Mouse (Mus musculus) embryonic fibroblast, embryonic 13.5 days (primary cell): ENCODE data around the gene Sema5a. TPM values are rescaled to one million over a fixed set of nuclear protein-coding genes. Genes with fewer than 3 reads are reported as not detected.

Experiments used
- H3K27ac ChIP-seq: 2 replicates; pipeline ENCODE4 v1.5.1; 2012; ENCODE audit warnings: low read length, control low read depth, inconsistent platforms; ENCODE audit not compliant: insufficient read depth
- H3K4me1 ChIP-seq: 2 replicates; pipeline ENCODE4 v1.6.1; 2011; ENCODE audit warnings: low read length; ENCODE audit not compliant: control insufficient read depth, insufficient read depth
- H3K4me3 ChIP-seq: 2 replicates; pipeline ENCODE4 v1.5.1; 2011; ENCODE audit warnings: mild to moderate bottlenecking, control low read depth, low read length; ENCODE audit not compliant: insufficient read depth
- CTCF ChIP-seq: IDR thresholded peaks from 2 replicates; pipeline ENCODE4 v1.5.1; 2011; ENCODE audit warnings: mild to moderate bottlenecking, control low read depth, low read length, moderate library complexity, borderline replicate concordance; ENCODE audit not compliant: insufficient read depth
- POLR2A ChIP-seq: IDR thresholded peaks from 2 replicates; pipeline ENCODE4 v1.6.1; 2011; ENCODE audit warnings: low read depth, mild to moderate bottlenecking, control low read depth, low read length, moderate library complexity
- polyA plus RNA-seq: library from polyadenylated mRNA; stranded (reverse); fragments of >200 nt; gene quantifications from 2 replicates; pipeline ENCODE4 v1.2.4, GENCODE M21; 2011; ENCODE audit warnings: low read depth; ENCODE audit not compliant: missing spikeins, insufficient read length

Sema5a gene
- polyA plus RNA-seq, 1 experiment = 32.5 TPM

DNA sequence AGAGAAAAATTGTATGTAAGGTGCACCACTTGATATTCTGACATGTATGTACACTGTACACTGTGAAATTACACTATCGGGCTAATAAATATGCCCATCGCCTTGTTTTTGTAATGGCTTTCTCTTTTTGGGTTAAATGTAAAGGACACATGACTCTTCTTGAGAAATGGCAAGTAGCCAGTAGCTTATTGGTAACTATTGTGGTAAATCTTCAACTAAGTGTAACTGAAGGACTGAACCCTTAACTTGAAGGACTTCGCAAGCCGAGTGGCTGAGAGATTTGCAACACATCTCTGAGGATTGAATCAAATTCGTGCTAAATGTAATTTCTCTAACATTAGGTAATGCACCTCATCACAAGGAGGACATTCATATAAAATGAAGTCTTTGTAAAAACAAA lies 349.1 kb downstream of the Sema5a start:
- Histone ChIP-seq H3K4me3 (no peak overlapping the region), H3K4me1 (no peaks in the 10 kb centered on the region)
- TF ChIP-seq CTCF (no peak), POLR2A (no peak)

GRCm38 (mm10) chr15:32596574-32596973 lies 352.0 kb downstream of the Sema5a start:
- H3K4me3 ChIP-seq = no peak overlapping the region
- no peaks in the 10 kb centered on the region for H3K4me1 ChIP-seq
- no peak overlapping the region for H3K27ac ChIP-seq
- TF ChIP-seq POLR2A = no peak
- no peak for TF ChIP-seq CTCF

More for the DNA sequence above, 349.1 kb downstream of the Sema5a start:
- H3K27ac ChIP-seq = no peak overlapping the region

DNA sequence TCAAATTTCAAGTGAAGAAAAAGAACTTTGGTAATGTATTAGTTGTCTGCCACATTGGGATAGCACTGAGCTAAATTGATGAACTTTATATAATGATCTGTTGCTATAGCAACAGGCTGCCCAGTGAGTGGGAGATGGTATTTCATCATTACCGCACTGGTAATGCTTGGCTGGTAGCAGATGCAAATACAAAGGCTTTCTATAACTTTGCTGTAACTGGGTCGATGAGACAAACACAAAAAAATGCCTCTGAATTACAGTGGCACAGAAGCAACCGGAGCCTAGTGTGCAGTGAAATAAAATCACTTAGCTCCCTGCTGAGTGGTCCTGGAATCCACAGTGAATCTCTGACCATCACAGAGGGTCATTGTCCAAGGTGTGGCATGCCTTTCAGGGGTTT lies 352.6 kb downstream of the Sema5a start:
- no peak for TF ChIP-seq CTCF
- H3K4me3 ChIP-seq = no peak overlapping the region
- no peaks in the 10 kb centered on the region for H3K4me1 ChIP-seq
- H3K27ac ChIP-seq = no peak overlapping the region

DNA sequence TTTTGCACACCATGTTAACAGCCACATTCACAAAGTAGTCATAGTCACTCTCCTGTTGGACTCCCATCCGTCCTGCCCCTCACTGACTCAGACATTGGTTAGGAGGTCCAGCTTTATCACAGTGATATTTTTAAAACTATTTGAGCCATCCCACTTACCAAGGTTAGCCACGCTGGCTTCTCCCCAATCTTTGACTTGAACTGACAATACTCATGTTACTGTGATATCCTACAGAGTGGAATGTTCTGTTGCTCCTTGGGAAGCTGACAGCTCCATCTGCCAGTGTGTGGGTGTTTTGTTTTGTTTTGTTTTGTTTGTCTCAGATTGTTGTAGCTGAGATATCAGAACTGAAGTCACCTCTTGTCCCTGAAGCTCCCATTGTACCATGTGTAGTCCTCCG lies 362.6 kb downstream of the Sema5a start:
- Histone ChIP-seq H3K4me3 (no peak overlapping the region), H3K27ac (no peak overlapping the region), H3K4me1 (no peaks in the 10 kb centered on the region; the same call in 1 of the 2 replicates)
- TF ChIP-seq CTCF (no peak), POLR2A (no peak)

DNA sequence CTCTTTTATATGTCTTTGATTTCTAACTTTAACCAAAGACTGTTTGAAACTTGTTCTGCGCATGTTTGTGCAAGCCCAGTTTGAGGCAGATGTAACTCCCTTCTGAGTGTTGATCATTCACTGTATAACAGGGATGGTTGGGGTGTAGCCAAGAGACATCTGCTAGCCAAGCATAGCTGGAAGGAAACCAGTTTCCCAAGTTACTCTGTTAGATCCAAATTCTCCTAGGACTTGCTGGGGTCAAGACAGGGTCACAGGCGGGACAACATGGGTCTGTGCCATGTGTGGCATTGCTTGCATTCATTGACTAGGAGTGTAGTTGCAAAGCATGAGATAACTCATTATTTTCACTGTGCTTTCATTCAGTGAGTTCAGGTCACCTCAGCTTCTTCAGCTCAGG lies 366.2 kb downstream of the Sema5a start:
- Histone ChIP-seq H3K4me1 (no peaks in the 10 kb centered on the region; the same call in 1 of the 2 replicates), H3K4me3 (no peak overlapping the region), H3K27ac (no peak overlapping the region)
- TF ChIP-seq CTCF (no peak), POLR2A (no peak)

- Histone ChIP-seq H3K4me3 (no peak overlapping the region), H3K4me1 (no peaks in the 10 kb centered on the region; the same call in 1 of the 2 replicates), H3K27ac (no peak overlapping the region)
- TF ChIP-seq POLR2A (no peak), CTCF (no peak)
Observed at GRCm38 (mm10) chr15:32611201-32611600, 366.6 kb downstream of the Sema5a start.

DNA sequence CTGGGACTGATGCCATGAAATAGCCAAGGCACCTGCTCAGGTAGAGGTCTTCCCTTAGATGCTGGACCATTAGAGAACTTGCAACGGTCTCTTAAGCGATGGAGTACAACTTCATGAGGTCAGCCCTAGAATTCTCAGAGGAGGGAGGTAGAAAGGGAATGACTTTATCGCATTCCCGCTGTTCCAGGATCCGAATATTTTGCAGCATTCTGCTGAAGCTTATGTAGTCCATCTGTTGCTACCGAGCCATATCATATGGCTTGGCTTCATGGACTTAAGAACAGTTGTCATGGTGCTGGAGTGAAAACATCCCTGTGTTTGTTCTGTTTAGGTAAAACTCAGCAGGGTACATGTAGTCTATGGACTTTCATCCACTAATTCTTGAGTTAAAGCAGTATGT lies 369.1 kb downstream of the Sema5a start:
- Histone ChIP-seq H3K4me3 (no peak overlapping the region), H3K27ac (no peak overlapping the region), H3K4me1 (no peaks in the 10 kb centered on the region; the same call in 1 of the 2 replicates)
- TF ChIP-seq POLR2A (no peak), CTCF (no peak)

GRCm38 (mm10) chr15:32615773-32616172 lies 371.2 kb downstream of the Sema5a start:
- no peaks in the 10 kb centered on the region; the same call in 1 of the 2 replicates for H3K4me1 ChIP-seq
- H3K4me3 ChIP-seq = no peak overlapping the region
- TF ChIP-seq POLR2A = no peak
- TF ChIP-seq CTCF = no peak
- H3K27ac ChIP-seq = no peak overlapping the region

DNA sequence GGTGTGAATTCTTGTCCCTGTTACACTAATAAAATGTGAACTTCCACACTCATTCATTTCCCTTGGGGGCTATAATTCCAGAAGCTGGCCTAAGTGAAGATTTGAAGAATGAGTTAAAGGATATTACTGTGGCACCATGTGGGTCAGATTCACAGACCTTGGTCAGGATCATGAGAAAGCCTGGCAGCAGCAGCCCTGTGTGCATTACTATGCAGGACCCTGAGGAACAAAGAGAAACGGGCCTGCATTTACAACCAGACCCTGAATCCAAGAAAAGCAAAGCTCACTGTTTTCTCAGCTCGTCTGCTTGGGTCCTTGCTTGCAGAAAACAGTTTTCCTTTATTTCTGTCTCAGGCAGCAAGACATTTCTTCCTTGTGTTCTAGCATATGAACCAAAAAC lies 374.6 kb downstream of the Sema5a start:
- Histone ChIP-seq H3K4me1 (no peaks in the 10 kb centered on the region), H3K4me3 (no peak overlapping the region), H3K27ac (no peak overlapping the region)
- TF ChIP-seq CTCF (no peak), POLR2A (no peak)

GRCm38 (mm10) chr15:32623037-32623739 lies 378.6 kb downstream of the Sema5a start:
- TF ChIP-seq CTCF (no peak), POLR2A (no peak)
- Histone ChIP-seq H3K4me3 (no peak overlapping the region), H3K4me1 (no peaks in the 10 kb centered on the region), H3K27ac (no peak overlapping the region)

GRCm38 (mm10) chr15:32624106-32624505 lies 379.5 kb downstream of the Sema5a start:
- no peaks in the 10 kb centered on the region for H3K4me1 ChIP-seq
- no peak for TF ChIP-seq POLR2A
- H3K4me3 ChIP-seq = no peak overlapping the region
- H3K27ac ChIP-seq = no peak overlapping the region
